Mouse (Mus musculus) small intestine, adult 2 months (tissue): Measurements from ENCODE around the gene 4932415D10Rik. TPM values are rescaled to one million over a fixed set of nuclear protein-coding genes. Genes with fewer than 3 reads are reported as not detected.

Experiments
- H3K27ac ChIP-seq: fragments of 200-500 bp; 2 replicates; pipeline ENCODE4 v1.5.1; 2012; ENCODE audit warnings: low read depth, low read length, control low read depth, inconsistent platforms; ENCODE audit not compliant: insufficient read depth
- H3K27me3 ChIP-seq: fragments of 200-500 bp; 2 replicates; pipeline ENCODE4 v1.6.1; 2012; ENCODE audit warnings: mild to moderate bottlenecking, moderate library complexity, low read length, inconsistent platforms; ENCODE audit not compliant: control insufficient read depth, insufficient read depth
- H3K36me3 ChIP-seq: fragments of 200-500 bp; 2 replicates; pipeline ENCODE4 v1.6.1; 2012; ENCODE audit warnings: mild to moderate bottlenecking, low read length, control low read depth, inconsistent platforms; ENCODE audit not compliant: control insufficient read depth, insufficient read depth
- H3K4me1 ChIP-seq: fragments of 200-500 bp; 2 replicates; pipeline ENCODE4 v1.6.1; 2012; ENCODE audit warnings: low read length, inconsistent platforms, mixed read lengths; ENCODE audit not compliant: control insufficient read depth, insufficient read depth, insufficient read length
- H3K4me3 ChIP-seq: fragments of 200-500 bp; 2 replicates; pipeline ENCODE4 v1.5.1; 2012; ENCODE audit warnings: low read depth, mild to moderate bottlenecking, control low read depth, inconsistent platforms, low read length, moderate library complexity
- CTCF ChIP-seq: fragments of 200-500 bp; IDR thresholded peaks from 2 replicates; pipeline ENCODE4 v1.5.1; 2012; ENCODE audit warnings: low read depth, mild to moderate bottlenecking, control low read depth, inconsistent platforms, low read length, moderate library complexity, mixed read lengths; ENCODE audit not compliant: insufficient replicate concordance, insufficient read length; ENCODE audit errors: extremely low read depth
- POLR2A ChIP-seq: fragments of 200-500 bp; IDR thresholded peaks from 2 replicates; pipeline ENCODE4 v1.6.1; 2012; ENCODE audit warnings: low read depth, mild to moderate bottlenecking, control low read depth, inconsistent platforms, low read length, moderate library complexity
- WGBS: fragments of 180-500 bp; shearing (Covaris S2); methylation state at CpG from one replicate; pipeline ENCODE4 v1.1.7; 2018; 5-methylcytosine and 5-hydroxymethylcytosine counted together
- polyA plus RNA-seq: library from polyadenylated mRNA; depleted of rRNA; stranded (reverse); fragments of >200 nt; gene quantifications from 2 replicates; pipeline ENCODE4 v1.2.3, GENCODE M21; 2012; rRNA removed

4932415D10Rik gene
- polyA plus RNA-seq, result not detected in 2 replicates

- Histone ChIP-seq H3K4me1 (no peaks in the 10 kb centered on the region), H3K27ac (no peak within 1 kb of the TSS), H3K27me3 (no peaks in the 10 kb centered on the region), H3K4me3 (no peak within 1 kb of the TSS), H3K36me3 (no peaks in the 10 kb centered on the region)
- WGBS, result 96% methylated on average over 1 of the region's 1 CpGs
- TF ChIP-seq POLR2A (no peak), CTCF (no peak)
Observed at GRCm38 (mm10) chr10:82316482-82316881, at the start of gene 4932415D10Rik. Gene 4932415D10Rik, minus strand, starts transcription at chr10:82316582.

DNA sequence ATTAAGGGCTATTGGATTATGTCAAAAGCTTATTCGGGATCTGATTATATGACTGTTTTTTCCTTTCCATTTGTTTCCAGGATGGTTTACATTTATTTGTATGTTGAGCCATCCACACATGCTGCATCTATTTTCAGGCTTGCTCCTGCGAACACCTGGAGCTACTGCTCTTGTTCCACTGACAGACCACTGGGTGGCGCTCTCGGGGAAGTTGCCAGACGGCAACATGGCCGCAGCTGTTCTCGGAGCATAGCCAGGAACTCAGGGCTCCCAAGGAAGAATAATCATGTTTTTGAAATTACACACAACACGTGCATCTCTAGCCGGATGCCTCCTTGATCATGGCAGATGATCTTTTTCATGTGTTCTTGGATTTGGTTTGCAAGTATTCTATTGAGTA lies 45.5 kb upstream of the 4932415D10Rik start:
- Histone ChIP-seq H3K27me3 (no peaks in the 10 kb centered on the region), H3K4me3 (no peak overlapping the region), H3K27ac (no peak overlapping the region), H3K4me1 (no peaks in the 10 kb centered on the region), H3K36me3 (no peaks in the 10 kb centered on the region)
- TF ChIP-seq POLR2A (no peak), CTCF (no peak)
- 92% methylated on average over 9 of the region's 9 CpGs for WGBS

- Histone ChIP-seq H3K27me3 (no peaks in the 10 kb centered on the region), H3K36me3 (no peaks in the 10 kb centered on the region), H3K4me1 (no peaks in the 10 kb centered on the region), H3K4me3 (no peak overlapping the region), H3K27ac (no peak overlapping the region)
- TF ChIP-seq CTCF (no peak), POLR2A (no peak)
- 96% methylated on average over 4 of the region's 4 CpGs for WGBS
Observed at GRCm38 (mm10) chr10:82355401-82355800, 39.0 kb upstream of the 4932415D10Rik start.

DNA sequence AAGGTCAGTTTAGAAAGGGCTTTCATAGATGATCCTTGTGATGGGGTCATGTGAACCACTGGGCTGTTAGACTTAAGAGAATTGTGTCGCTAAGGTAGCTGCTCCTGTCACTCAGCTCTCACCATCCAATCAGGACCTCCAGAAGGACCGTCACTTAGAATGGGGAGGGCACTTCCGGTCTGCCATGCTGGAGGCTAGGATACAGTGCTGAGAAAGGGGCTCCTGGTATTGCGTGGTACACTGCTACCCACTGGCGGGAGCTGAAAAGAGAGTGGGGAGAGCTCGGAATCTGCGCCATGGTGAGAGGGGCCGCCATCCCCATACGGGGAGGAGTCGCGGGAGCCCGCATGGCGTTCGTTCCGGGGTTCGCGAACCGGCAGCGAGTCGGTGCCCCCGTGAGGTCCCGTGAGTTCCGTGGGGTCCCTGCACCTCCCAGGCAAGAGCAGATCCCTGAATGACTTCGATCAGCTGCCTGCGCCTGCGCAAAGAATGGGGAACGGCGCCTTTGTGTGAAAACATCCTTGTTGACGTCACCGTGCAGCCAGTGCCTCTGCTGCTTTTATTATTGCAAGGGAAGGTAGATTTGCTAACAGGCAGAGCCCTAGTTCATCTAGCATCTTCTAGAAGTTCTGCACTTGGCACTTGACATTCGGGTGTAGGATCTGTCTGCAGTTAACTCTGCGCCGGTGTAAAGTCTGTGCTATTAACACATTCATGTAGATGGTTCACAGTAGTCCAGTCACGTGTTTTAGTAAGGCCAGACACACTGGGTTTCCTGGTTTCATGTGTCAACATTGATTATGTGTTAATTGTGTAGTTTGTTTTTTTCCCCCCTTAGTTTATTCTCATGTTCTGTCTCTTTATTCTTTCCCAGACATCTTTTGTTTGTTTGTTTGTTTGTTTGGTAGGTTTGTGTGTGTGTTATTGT lies 38.0 kb upstream of the 4932415D10Rik start, which contains the start of gene Gm4924:
Gene Gm4924 (plus strand): TSS at position 173 of the 928 bp plus-strand sequence.
- WGBS, result 2% methylated on average over 34 of the region's 34 CpGs
- TF ChIP-seq CTCF (no peak), POLR2A (no peak)
- Histone ChIP-seq H3K4me1 (no peaks in the 10 kb centered on the region), H3K27me3 (no peaks in the 10 kb centered on the region), H3K27ac (peak within 1 kb of the TSS; percentile 64), H3K36me3 (no peaks in the 10 kb centered on the region), H3K4me3 (peak within 1 kb of the TSS; percentile 88)

- no peak overlapping the region for H3K27ac ChIP-seq
- 84% methylated on average over 5 of the region's 5 CpGs for WGBS
- H3K36me3 ChIP-seq, result no peaks in the 10 kb centered on the region
- H3K4me1 ChIP-seq, result no peaks in the 10 kb centered on the region
- no peak for TF ChIP-seq CTCF
- TF ChIP-seq POLR2A, result no peak
- H3K4me3 ChIP-seq, result no peak overlapping the region
- H3K27me3 ChIP-seq, result no peaks in the 10 kb centered on the region
Observed at GRCm38 (mm10) chr10:82329826-82330225, 13.4 kb upstream of the 4932415D10Rik start.

GRCm38 (mm10) chr10:82320134-82320533 lies 3.8 kb upstream of the 4932415D10Rik start:
- no peaks in the 10 kb centered on the region for H3K4me1 ChIP-seq
- no peak overlapping the region for H3K4me3 ChIP-seq
- H3K27me3 ChIP-seq, result no peaks in the 10 kb centered on the region; the same call in 1 of the 2 replicates
- TF ChIP-seq POLR2A (no peak), CTCF (no peak)
- H3K36me3 ChIP-seq, result no peaks in the 10 kb centered on the region
- no peak overlapping the region for H3K27ac ChIP-seq
- WGBS, result 57% methylated on average over 3 of the region's 3 CpGs

DNA sequence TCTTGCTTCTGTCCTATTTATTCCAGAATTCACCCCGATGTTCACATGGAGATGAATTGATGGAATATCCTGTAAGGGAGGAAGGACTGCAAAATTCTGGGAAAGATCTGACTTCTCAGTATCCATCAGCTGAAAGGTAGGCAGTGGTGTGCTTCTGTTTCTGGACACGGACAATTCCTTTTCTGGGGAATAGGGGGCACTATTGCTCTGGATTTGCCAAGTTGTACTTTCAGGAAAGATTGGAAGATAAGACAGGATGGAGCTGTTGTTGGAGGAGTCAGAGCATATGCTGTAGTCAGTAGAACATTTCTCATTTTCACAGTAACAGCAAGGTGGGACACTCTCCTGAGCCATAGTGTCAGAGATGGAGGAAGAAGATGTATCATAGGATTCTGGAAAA lies 19.9 kb downstream of the 4932415D10Rik start:
- H3K4me3 ChIP-seq, result no peak overlapping the region
- 50% methylated on average over 2 of the region's 2 CpGs for WGBS
- no peaks in the 10 kb centered on the region for H3K4me1 ChIP-seq
- H3K27ac ChIP-seq, result no peak overlapping the region
- no peaks in the 10 kb centered on the region for H3K36me3 ChIP-seq
- TF ChIP-seq CTCF, result no peak
- TF ChIP-seq POLR2A, result no peak
- H3K27me3 ChIP-seq, result no peaks in the 10 kb centered on the region
